Mouse (Mus musculus) gastrocnemius, postnatal 14 days (tissue): Measurements from ENCODE around the gene Flnb. TPM values are rescaled to one million over a fixed set of nuclear protein-coding genes. Genes with fewer than 3 reads are reported as not detected.

ENCODE experiments used
- DNase-seq: peaks from one replicate; pipeline ENCODE4 v3.0.0; 2021; ENCODE audit warnings: mixed read lengths
- intact Hi-C: fragments of 180-260 bp; cut with DNase I; formaldehyde crosslinking; loops from one replicate; pipeline ENCODE4 v1.15.1; 2025; ENCODE audit warnings: low total_unique reads
- long read RNA-seq, 2 experiments: library from polyadenylated mRNA; stranded (forward); transcript quantifications; one replicate each; pipeline ENCODE4 v2.0.0; 2021
- total RNA-seq, 2 experiments: library from RNA; stranded (reverse); gene quantifications; 2 replicates each; pipeline ENCODE4 v1.2.3; 2021

The Flnb gene
- 10 to 100 TPM; 19.9 to 20.8 TPM for total RNA-seq
- long read RNA-seq, experiment 1, full-length matches to known transcripts = 1 of 9 reads
- long read RNA-seq, experiment 1, partial matches to known transcripts = 5 of 9 reads
- long read RNA-seq, experiment 1, other reads (novel, unspliced or antisense) = 3 of 9 reads
- long read RNA-seq, experiment 2, full-length matches to known transcripts = 2 of 10 reads
- long read RNA-seq, experiment 2, partial matches to known transcripts = 5 of 10 reads
- long read RNA-seq, experiment 2, other reads (novel, unspliced or antisense) = 3 of 10 reads

DNA sequence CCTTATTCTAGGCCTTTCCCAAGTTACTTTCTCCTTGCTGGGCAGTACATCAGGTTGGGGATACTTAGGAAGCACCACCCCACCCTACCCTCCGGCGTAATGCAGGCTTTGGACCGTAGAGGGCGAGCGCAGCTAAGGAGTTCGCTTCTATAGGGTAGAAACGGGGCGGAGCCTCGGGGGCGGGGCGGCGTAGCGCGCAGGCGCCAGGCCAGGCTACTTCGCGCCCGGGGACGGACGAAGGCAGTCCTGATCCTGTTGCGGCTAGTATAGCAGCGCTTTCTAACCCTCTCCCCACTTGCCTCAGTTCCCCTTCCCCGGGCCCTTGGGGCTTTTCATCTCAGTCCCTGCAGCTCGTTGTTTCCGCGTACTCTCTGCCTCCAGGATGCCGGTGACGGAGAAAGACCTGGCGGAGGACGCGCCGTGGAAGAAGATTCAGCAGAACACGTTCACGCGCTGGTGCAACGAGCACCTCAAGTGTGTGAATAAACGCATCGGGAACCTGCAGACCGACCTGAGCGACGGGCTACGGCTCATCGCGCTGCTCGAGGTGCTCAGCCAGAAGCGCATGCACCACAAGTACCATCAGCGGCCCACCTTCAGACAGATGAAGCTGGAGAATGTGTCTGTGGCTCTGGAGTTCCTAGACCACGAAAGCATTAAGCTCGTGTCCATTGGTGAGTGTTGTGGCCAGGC is at the start of gene Flnb:
Gene Flnb, plus strand, starts transcription at position 188 of the 693 bp plus-strand sequence.
- intact Hi-C loops = loop anchor here (2.0 to 10.0 kb wide), 3 partner anchors 87 to 177 kb away; partner anchors contain the start of gene Dnase1l3
- DNase-seq = peak; percentile 94

DNA sequence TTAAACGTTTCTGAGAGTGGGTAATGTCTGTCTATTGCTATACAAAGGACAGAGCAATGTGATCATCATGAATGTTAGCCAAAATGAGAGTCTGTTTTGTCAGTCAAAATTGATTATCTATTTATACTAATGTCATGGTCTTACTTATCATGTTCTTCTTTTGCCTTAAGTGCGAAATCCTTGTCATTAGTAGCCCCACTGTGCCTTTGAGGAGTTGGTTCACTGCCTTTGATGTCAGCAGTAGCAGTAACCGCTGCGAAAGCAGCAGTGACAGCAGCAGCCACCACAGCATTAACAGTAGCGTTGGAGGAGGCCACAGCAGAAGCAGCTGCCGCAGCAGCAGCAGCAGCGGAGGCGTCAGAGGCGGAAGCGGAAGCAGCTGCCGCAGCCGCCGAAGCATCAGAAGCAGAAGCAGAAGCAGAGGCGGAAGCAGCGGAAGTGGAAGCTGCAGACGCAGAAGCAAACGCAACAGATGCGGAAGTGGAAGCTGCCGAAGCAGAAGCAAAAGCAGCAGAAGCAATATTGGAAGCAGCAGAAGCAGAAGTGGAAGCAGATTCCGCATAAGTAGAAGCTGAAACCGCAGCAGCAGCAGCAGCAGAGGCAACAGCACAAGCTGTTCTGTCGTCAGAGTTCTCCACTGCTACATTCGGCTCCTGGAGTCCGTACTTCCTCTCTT is 43.9 kb upstream of the Flnb start:
- intact Hi-C loops = no loop called here
- DNase-seq = peak; percentile 32

DNA sequence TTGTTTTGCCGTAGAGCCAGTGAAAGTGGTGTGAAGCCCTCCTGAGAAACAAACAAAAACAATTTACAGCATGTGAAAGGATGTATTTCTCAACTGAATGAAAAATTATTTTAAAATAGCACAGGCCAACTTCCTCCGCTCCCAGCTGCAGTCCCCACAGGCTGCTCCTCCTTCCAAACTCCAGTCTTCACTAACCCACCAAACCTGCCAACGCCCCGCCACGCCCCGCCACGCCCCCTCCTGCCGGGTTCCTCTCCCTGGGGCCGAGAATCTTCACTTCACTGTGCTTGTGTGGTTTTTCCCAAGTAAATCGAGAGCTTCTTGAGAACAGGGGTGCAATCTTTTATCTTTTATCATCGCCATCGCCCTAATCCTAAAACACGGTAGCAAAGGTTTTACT is 31.7 kb upstream of the Flnb start:
- peak; percentile 35 for DNase-seq
- intact Hi-C loops = no loop called here

DNA sequence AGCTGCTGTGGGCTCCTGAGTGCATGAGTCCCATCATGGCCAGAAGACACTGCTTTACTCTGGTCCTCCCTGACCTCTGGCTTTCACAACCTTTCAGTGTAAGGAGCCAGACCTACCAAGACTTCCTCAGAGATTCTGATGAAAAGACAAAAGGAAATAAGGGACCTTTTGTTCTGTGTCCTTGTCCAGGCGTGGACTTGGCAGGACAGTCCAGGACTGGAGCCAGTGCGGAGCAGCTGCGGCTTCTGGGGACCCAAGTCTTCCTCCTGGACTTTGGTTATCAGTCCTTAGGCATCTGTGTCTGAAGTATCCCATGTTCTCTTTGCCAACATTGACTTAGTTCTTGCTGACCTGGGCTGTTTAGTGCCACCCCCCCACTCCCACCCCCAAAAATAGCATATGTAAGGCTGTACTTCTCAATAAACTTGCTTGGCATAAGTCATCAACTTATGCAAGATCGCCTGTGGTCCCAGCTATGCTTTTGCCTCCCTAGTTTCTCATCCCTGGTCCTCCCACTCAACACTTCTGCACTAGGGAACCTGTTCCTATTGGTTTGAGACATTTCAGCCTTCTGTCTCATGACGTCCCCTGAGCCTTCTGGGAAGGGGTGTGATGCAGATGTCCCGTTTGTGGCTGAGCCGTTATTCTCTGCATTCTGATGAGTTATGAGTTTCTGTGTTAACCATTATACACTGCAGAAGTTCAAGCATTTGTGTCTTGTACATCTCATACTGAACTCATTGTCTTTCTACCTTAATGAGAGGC is 28.3 kb upstream of the Flnb start:
- intact Hi-C loops = no loop called here
- DNase-seq = peak; percentile 49

DNA sequence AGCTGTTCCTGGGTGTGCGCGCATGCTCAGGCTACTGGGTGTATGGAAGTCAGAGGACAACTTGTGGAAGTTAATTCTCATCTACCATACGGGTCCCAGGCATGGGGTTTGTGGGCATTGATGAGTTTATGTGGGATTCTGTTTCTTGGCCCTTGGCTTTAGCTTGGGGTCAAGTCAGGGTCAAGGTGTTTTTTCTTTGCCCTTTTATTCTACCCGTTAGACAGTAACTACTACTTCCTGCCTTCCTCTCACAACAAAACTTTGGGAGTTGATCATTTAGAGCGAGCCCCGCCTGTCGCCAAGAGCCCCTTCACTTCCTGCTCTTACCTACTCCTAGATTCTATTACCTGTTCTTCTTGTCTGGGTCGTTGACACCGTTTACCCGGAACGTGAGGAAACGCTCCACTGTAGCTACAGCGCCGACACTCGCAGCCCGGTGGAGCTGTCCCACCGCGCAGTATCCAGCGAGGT is 26.7 kb upstream of the Flnb start:
- no peak for DNase-seq
- intact Hi-C loops = no loop called here

DNA sequence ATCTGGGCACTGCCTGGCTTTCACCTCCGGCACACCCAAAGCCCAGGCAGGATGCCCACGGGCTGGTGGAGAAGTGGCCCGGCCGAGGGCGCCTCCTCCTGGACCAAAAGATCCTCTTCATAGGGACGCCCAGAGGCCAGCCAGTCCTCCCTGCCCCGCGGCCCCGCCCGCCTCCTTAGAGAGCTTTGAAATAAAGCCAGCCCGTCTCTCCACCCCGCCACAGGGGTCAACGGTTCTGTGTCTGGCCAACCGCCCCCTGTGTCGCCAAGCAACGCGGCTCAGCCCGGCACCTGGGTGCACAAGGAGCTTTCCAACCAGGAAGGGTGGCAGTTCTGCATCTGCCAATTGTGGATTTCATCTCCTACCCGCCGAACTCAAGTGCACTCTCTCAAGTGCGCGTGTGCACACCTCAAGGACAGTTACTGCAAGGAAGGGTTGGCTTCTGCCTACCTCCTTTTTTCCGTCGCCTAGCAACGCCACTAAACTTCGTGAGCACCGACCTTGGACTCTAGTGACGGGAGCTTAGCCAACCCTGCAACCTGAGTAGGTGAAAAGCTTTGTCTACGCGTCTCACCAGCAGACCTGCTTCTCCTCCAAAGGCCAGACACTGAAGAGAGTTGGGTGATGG is 26.1 kb upstream of the Flnb start, which contains the start of gene Gm26661:
Gene Gm26661, plus strand, starts transcription at position 56 of the 628 bp plus-strand sequence.
- intact Hi-C loops = no loop called here
- DNase-seq = peak; percentile 75

DNA sequence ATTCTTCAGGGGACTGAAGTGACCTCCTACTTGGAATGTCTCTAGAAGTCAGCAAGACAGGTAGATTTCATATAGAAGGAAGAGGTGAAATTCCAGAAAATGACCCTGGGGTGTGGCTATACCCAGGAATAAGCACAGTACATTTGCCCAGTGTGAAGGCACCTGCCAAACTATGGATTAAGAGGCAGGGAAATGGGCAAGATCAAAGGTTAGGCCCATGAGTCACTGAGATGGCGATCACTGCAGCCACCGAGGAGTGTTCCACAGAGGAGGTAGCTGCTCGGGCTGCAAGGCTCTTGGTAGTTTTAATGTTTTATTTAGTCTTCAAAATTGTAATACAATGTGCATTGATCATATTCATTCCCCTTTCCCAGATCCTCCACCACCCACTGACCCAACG is 21.8 kb upstream of the Flnb start:
- intact Hi-C loops = no loop called here
- no peak for DNase-seq

DNA sequence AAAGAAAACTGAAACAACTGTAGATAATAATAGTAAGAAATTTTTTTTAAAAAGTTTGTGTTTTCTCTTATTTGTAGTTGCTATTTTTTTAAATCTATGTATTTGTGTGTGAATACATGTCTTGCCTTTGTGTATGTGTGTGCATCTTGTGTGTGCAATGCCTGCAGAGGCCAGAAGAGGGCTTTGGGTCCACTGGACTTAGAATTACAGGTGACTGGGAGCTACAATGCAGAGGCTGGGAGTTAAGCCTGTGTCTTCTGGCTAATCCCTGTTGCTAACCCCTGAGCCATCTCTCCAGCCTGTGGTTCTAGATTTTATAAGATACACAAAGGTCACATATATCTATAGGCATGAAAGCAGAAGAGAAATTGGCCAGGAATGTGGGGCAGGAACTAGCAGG is 17.1 kb upstream of the Flnb start:
- intact Hi-C loops = no loop called here
- DNase-seq = no peak

DNA sequence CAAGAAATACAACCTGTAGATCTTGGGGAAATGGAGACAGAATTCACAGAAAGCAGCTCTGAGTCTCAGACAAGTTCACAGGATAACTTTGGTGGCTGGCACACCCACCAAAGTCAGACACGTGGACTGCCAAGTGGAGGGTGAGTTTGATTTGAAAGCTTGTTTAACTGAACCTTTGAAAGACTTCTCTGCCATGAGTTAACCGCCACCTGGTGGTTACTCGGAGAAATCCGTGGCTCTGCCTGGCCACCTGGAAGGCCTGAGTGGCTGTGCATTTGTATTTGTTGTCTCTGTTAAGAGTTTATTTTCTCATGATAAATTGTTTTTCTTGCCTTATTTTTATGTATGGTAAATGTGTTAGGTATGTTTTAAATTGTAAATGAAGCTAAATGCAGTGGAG is 15.9 kb upstream of the Flnb start:
- DNase-seq = peak; percentile 39
- intact Hi-C loops = no loop called here

DNA sequence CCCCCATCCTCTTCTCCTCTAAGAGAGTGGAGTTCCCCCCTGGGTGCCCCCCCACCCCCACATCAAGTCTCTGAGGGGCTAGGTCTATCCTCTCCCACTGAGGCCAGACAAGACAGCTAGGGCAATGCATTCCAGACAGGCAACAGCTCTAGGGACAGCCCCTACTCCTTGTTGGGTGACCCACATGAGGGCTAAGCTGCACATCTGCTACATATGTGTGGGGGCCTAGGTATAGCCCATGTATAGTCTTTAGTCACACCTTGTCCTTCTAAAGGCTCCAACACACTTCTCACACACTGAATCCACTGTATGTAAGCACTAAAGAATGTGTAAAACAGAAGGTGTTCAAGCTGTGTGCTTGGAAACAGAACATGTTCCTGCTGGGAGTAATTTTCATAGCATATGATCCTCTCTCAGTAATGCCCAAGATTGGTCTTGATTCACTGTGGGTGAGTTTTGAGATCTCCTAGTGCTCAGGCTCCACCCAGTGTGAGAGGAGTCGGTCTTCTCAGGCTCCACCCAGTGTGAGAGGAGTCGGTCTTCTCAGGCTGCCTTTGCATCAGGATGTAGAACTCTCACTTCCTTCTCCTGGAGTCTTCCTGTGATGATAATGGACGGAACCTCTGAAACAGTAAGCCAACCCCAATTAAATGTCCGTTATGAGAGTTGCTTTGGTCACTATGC is 13.7 kb upstream of the Flnb start:
- no peak for DNase-seq
- intact Hi-C loops = no loop called here

DNA sequence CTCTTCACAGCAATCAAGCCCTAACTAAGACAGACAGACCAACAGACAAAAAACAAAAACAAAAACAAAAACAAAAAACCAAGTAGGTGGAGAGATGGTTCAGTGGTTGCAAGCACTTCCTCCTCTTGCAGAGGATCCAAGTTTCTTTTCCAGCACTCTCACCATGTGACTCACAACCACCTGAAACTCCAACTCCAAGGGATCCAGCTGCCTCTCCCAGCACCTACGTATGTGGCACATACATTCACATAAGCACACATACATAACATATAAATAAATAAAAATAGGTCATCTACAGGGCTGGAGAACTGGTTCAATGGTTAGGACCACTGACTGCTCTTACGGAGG is 13.2 kb upstream of the Flnb start:
- intact Hi-C loops = no loop called here

DNA sequence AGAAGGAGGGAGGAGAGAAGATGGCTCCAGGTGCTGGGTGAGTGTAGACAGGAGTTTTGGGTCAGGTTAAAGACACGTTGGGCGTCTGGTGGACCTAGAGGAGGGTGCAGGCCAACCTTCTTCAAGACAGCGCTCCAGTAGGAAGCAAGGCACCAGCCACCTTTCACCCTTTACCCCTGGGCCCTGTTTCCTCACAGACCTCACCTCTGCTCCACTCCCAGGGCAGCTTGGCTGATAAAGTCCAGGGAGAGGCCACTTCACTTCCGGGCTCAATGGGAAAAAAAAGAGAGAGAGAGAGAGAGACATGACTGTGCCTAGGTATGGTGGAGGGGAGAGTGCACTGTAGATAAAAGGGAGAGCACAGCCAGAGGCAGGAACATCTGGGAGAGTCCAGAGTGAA is 10.0 kb upstream of the Flnb start:
- no peak for DNase-seq
- intact Hi-C loops = no loop called here

More for the DNA sequence above, 13.2 kb upstream of the Flnb start:
- no peak for DNase-seq

DNA sequence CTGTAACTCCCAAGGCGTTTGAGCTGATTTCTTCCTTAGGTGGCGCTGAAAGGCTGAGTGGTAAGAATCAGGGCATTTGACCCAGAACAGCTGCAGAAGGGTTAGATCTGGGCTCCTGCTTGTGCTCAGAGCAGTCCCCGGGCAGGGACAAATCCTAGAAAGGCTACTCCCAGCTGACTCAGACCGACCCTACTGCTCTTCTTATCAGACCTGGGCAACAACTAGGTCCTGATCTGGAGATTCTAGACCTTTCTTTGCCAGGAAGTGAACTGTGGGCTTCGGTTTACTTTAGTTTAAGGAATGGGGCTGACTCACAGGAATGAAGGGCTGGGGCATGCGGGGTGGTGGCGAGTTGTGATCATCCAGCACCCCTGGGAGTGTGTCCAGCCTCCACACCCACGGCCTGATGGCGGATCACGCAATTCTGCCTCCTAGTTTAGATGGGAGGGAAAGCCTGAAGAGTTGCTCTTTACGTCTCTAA is 9.2 kb upstream of the Flnb start:
- DNase-seq = peak; percentile 40
- intact Hi-C loops = no loop called here

DNA sequence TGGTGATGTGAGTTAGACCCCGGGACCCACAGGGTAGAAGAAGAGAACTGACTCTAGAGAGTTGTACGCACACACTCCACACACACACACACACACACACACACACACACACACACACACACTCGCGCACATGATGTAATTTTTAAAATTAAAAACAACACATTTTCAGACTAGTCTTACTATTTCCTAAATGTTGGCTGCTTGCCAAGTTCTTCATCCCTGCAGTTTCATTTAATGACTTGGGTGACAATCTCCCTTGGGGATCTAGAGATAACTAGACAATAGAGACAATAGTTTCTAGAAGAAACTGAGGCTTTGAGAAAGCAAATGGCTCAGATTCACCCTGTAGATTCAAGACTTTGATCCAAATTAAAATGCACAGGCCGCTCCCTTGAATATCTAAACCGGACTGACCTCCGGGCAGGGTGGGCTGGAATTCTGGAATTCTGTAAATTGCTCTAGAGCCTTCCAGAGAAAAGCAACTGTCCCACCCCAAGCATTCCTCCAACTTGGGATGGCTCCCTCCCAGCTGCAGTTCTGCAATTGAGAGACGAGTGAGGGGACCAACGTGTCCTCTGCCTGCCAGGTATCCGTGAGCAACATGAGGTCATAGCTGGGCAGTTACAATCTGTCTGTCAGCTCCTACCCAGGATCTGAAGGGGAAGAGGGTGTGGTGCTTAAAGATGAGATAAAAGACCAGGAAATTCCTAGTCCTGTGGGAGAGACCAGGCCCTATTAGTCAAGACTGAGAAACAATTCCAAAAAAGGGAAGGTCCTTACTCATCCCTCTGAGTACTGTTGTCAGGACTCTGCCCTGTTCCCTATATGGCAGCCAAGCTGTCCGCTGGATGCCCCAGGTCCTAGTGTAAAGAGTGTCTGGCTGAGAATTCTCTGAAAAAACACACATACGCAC is 8.5 kb upstream of the Flnb start:
- DNase-seq = no peak
- intact Hi-C loops = no loop called here

DNA sequence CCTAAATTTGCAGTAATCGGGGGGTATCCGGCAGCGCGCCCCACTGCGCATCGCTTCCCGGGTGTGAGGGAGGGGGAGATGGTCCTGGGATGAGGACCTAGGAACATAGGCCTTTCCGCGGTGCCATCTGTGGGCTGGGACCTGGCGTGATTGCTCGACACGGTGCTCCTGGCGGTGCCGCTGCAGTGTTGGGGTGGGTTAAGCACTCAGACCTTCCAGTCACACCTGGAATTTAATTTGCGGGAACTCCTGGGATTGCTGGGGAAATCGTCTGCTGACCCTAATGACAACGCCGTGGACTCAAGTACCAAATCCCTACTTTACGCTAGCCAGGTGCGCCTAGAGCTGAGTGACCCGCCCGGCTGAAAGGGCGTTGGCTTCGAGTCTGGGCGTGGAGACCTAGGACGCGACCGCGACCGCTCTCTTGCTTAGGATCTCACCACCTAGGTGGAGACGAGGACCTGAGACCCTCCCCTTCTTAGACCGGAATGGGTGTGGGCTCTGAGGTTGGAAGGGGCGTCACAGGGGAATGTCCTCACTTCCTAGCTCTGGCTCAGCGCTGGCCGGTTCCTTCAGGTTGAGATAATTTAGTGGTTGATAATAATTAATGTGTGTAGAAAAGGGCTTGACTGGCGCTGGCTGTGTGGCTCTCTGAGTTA is 835 bp downstream of the Flnb start:
- intact Hi-C loops = loop anchor here (5.0 to 10.0 kb wide), 2 partner anchors 86 to 129 kb away; no protein-coding TSS in a partner anchor
- DNase-seq = peak; percentile 20

DNA sequence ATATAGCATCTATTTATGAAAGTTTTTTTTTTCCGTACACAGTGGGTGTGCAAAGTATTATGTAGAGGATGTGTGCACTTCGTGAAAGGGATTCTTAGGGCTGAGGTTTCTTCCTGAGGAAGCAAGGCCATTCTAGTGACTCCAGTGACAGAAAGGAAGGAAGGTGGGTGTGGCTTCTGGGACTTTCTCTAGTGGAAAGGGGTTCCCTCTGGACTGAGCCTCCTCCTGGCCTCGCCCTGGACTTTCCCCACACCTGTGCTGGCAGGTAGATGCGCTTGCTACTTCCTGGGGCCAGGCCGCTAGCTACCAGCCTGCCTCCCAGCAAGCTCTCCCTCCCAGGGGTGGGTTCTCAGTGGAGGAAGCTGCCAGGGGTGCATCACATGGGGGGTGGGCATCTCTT is 1.7 kb downstream of the Flnb start:
- DNase-seq = no peak
- intact Hi-C loops = loop anchor here (5.0 to 10.0 kb wide), 2 partner anchors 85 to 128 kb away; no protein-coding TSS in a partner anchor

DNA sequence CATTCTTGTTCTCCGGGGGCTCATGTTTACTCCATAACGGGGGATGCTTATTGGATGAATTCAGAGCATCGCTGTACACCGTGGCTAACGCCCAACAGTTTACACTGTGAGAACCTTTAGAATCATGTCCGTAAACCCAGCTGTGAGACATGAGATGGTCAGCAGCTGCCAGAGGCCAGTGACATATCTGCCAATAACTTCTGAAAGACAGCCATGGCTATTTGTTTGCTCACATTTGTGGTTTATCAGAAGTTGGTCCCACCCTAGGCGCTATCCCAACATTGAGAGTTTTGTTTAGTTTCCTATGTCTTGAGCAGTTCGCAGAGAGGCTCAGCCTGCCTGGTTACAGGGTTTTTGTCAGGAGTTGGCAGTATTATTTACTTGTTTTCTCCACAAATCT is 3.6 kb downstream of the Flnb start:
- intact Hi-C loops = no loop called here
- peak; percentile 15 for DNase-seq
